Mouse (Mus musculus): ENCODE measurements around the gene Msantd3. TPM values are rescaled to one million over a fixed set of nuclear protein-coding genes. Genes with fewer than 3 reads are reported as not detected.

Msantd3 gene
- total RNA-seq, 2 experiments from 2014 or later: 18.5 to 19.1 TPM

- DNase-seq (ENCODE audit: low spot score in 2 of 2): no peak
These were observed 12.8 kb downstream of the Msantd3 start for GRCm38 (mm10) chr4:48552486-48553064.

DNA sequence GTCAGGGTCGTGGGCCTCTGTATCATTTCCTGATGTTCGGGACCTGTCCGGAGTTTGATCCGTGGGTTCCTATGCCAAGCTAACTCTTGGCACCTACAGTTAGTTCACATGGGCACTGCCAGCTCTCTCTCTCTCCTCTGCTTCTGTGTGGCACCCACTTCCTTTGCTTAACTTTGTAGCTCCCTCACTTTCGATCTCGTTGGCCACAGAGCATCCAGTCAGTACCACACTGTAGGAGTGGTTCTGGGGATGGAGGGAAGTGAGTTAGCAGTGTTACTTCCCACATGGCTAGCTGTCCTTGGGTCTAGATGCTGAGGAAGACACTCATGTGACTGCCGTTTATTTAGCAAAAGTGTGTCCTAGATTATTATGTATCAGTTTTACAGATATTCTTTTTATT lies 14.4 kb downstream of the Msantd3 start:
- no peak for DNase-seq (ENCODE audit: low spot score in 2 of 2)

GRCm38 (mm10) chr4:48555729-48556128 lies 16.0 kb downstream of the Msantd3 start:
- DNase-seq (ENCODE audit: low spot score in 2 of 2): peak in 1 of 2 experiments; percentile 71

DNA sequence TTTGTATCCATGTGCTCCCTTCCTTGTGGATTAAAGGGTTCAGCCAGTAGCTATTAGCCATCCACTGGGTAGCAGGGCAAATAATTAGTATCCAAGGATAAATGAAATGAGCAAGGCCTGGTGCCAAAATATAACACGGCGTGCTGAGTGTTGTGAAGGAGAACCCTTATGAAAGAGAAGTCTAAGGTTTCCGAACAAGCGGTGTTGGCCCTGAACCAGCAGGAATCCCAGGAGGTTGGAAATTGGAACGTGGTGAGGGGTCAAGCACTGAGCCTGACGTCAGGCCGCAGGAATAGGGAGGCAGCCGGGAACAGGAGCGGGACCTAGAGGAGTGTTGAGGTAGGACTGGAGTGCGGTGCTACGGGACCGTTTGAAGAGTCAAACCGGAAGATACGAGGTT lies 19.9 kb downstream of the Msantd3 start:
- no peak for DNase-seq (ENCODE audit: low spot score in 2 of 2)

- no peak for DNase-seq (ENCODE audit: low spot score in 2 of 2)
These were observed 22.1 kb downstream of the Msantd3 start for GRCm38 (mm10) chr4:48561824-48562223.

- no peak for DNase-seq (ENCODE audit: low spot score in 2 of 2)
These were observed 25.2 kb downstream of the Msantd3 start for GRCm38 (mm10) chr4:48564962-48565361.

DNA sequence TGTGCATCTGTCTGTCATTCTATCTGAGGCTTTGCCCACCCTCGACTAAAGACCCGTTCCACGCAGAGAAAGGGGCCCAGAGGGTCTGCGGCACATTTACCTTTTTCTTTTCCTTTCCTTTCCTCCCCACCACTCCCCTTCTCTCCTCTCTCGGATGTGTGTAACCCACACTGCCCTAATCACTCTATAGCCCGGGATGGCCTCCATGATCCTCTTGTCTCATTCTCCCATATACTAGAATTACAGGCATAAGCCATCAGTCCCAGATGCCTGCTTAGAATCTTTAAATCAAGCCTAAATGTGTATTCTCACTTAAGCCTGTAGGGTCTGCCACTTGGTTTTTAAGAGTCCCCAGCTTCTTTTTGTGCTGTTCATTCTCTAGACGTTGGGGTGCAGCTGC lies 36.6 kb downstream of the Msantd3 start:
- DNase-seq (ENCODE audit: low spot score in 2 of 2): no peak

DNA sequence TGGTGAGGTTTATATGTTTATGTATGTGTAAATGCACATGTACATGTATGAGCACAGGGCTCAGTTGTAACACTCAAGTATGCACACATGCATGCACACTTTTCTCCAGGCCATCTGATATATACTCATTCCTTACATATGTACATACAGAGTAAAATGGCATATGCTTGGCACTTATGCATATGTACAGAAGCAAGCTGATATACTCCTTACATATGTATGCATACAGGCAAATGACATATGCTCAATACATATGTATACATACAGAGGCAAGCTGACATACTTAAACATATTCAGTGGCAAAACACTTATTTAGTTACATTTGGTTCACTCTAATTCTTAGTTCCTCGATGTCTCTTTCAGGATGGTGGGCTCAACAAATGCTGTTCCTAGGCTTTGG lies 38.1 kb downstream of the Msantd3 start:
- DNase-seq (ENCODE audit: low spot score in 2 of 2): no peak

GRCm38 (mm10) chr4:48578399-48578798 lies 38.7 kb downstream of the Msantd3 start:
- DNase-seq (ENCODE audit: low spot score in 2 of 2): no peak

DNA sequence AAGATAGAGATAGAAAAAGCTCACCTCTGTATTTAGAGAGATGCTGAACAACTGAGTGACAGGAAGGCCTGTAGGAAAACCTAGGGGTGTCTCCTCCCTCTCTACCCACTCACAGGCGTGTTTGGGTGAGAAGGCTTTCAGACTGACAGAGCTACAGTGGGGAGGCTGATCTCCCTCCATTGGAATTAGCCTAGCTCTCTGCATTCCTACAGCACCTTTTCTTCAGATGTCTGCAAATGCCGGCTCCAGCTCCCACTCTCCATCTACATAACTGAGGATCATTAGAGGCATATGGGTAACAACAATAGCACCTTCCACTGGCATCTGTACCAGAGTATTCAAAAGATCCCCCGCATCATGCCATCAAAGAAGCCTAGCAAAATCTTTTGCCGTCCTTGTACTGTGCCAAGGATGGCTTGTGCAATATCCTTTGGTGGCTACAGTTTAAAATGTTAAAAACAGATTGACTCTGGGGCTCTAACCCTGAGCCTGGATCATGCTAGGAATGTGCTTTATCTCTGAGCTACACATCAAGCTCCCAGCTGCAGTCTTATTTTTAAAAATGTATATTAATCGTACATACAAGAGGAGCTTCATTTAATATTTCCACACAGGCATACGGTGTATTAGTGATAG lies 39.9 kb downstream of the Msantd3 start:
- no peak for DNase-seq (ENCODE audit: low spot score in 2 of 2)

DNA sequence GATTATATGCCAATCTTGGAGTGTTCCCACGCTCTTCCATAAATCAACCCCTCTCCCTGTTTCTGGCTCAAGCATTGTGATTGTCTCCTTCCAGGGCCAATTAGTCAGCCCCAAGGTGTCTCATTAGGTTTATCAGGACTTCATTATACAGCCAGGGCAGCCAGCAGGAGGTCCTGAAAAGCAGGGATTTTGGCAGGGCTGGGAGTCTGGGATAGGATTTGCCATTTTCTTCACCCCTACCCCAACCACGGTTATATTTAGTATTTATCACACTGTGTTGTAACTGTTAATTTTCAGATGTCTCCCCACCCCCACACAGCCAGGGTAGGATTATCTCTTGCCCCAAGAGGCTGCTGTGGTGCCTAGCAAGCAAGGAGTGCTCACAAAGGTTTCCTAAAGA lies 41.5 kb downstream of the Msantd3 start:
- DNase-seq (ENCODE audit: low spot score in 2 of 2): no peak

DNA sequence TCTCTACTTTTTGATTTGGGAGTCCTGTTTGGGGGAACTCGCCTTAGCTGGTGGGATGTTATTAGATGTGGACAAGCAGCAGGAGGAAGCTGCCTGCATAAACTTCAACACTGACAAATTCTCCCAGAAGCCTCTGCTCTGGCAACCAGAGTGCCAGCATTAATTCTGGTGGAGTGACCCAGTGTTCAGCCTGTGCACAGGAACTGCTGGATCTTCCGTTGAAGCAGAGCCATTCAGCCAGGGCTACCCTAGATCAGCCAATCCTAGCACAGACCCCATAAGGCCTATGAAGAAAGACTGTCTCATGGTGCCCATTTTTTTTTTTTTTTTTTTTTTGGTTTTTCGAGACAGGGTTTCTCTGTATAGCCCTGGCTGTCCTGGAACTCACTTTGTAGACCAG lies 42.3 kb downstream of the Msantd3 start:
- no peak for DNase-seq (ENCODE audit: low spot score in 2 of 2)

- DNase-seq (ENCODE audit: low spot score in 2 of 2): no peak
These were observed 43.2 kb downstream of the Msantd3 start for GRCm38 (mm10) chr4:48582941-48583340.

DNA sequence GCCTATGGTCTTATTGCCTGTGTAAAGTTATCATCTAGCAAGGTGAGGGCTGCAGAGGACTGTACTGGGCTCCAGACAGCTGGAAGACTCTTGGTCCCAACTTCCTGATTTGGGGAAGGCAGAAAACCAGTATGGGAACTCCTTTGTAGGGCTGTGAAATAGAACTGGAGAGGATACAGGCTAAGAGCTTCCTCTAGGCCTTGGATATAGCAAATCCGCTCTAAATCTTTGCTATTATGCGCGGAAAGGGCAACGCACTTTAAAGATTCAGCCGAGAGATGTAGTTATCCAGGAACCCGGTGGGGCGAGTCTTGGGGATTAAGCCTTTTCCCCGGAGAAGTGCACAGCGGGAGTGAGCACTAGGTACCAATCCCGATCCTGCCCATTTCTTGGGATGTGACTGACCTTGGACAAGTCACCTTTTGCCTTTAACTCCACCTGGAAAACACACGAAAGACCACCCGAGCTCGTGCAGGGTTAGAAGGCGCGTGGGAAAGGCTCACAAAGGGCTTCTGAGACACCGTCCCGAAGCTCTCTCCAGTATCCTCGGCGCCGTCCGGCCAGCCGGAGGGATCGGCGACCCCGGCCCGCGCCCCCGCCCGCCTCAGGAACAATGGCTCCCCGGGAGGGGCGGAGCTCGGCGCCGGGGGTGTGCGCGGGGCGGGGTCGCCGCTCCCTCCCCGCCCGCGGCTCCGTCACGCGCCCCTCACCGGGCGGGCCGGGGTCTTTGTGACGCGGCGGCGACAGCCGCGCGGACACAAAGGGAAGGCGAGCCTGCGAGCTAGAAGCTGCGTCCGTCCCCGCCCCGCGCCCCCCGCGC lies 44.9 kb downstream of the Msantd3 start, which contains the start of gene Tmeff1:
TSS of gene Tmeff1 (plus strand) at position 754 of the 820 bp plus-strand sequence.
- DNase-seq (ENCODE audit: low spot score in 2 of 2): peak in 1 of 2 experiments; percentile 51

- DNase-seq (ENCODE audit: low spot score in 2 of 2): peak in 1 of 2 experiments; percentile 53
These were observed 45.7 kb downstream of the Msantd3 start for GRCm38 (mm10) chr4:48585241-48586098.

DNA sequence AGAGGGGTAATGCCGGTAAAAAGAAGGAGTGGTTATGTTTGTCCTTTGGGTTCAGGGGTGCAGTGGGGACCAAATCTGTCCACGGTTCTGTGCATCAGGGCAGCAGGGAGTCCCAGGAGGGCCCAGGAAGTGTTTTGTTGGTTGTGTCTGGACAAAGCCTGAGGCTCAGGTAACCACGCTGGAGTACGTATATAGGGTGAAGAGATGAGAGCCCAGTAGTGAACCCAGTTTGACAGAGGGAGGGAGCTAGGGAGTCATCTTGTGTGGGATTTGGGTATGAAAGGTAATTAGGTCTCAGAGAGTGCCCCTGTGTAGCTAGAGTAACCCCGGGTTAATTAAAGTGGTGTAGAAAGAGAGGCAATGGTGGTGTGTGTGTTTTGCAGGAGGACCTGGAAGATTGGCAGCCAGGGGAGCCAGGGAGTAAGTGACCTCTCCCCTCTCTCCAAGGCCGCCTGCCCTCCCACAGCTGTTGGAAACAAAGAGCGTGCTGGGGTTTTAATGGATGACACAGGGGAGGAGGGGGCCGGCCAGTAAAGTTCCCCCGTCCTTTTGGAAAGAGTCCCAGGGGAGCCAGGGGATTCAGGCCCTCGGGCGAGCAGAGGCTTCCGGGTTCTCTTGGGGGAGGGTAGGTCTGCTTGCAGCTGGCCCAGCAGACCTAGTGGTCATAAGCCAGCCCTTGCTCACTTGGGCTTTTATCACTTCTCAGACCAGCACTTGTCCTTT lies 46.5 kb downstream of the Msantd3 start:
- peak in 1 of 2 experiments; percentile 43 for DNase-seq (ENCODE audit: low spot score in 2 of 2)

DNA sequence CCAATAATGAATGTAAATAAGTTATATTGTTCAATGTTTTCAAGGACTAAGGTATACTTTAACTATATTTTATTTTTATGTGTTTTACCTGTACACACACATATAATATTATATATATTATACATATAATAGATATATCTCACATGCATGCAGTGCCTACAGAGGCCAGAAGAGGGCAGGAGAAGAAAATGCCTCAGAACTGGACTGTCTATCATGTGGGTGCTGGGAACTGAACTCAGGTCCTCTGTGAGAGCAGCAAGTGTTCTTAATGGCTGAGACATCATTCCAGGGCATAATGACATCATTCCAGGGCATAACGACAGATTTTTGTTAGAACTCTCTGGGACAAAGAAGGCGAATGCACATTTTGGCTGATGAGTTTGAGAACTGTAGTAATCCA lies 47.8 kb downstream of the Msantd3 start:
- no peak for DNase-seq (ENCODE audit: low spot score in 2 of 2)

- DNase-seq (ENCODE audit: low spot score in 2 of 2): no peak
These were observed 48.8 kb downstream of the Msantd3 start for GRCm38 (mm10) chr4:48588576-48588975.

- no peak for DNase-seq (ENCODE audit: low spot score in 2 of 2)
These were observed 51.1 kb downstream of the Msantd3 start for GRCm38 (mm10) chr4:48590862-48591261.

- no peak for DNase-seq (ENCODE audit: low spot score in 2 of 2)
These were observed 51.7 kb downstream of the Msantd3 start for GRCm38 (mm10) chr4:48591390-48591789.

- no peak for DNase-seq (ENCODE audit: low spot score in 2 of 2)
These were observed 52.6 kb downstream of the Msantd3 start for GRCm38 (mm10) chr4:48592328-48592727.

Measured in layer of hippocampus, adult 18-20 months (tissue).